Mouse (Mus musculus) naive thymus-derived CD4-positive, alpha-beta T cell, adult 2 months (primary cell): Measurements from ENCODE around the gene Med8.

Experiments
- DNase-seq: peaks from one replicate; pipeline ENCODE4 v3.0.0-alpha.2; 2011; ENCODE audit warnings: low read depth

The Med8 gene

DNA sequence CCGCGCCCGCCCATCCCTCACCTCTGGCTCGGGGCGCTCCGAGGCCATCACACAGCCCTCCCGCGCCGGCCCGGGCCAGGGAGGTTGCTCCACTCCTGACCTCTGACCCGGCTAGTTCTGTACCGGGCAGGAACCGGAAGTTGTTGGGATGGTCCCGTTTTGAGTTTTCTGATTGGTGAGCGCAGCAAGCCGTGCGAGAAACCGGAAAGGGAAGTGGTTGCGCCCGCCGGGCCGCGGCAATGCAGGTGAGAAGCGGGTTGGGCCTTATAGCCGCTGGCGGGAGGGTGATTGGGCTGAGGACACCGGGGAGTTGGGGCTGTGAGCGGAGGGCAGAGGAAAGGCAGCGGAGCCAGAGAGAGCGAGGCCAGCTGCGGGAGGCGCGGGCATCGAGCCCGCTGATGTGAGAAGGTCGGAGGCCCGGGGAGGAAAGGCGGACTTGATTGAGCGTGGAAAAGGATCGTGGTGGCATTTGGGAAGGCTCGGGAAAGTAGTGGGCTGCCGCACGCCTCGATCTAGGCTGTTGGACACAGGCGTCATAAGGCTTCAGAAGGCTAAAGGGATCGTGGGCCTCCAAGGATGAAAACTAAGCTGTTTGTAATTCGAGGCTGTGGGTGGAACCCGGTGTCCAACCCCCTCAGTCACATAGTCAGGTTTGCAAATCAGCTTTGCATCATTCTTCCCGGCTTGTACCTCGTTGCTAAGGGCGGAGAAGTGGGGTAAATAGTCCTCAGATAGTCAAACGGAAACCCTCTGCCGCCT, at the start of gene Med8, which contains the start of gene Szt2:
Med8 (plus strand) TSS at position 196 of the 759 bp plus-strand sequence.
Szt2 (minus strand) TSS at position 132 of the 759 bp plus-strand sequence.
- DNase-seq: peak; percentile 92

DNA sequence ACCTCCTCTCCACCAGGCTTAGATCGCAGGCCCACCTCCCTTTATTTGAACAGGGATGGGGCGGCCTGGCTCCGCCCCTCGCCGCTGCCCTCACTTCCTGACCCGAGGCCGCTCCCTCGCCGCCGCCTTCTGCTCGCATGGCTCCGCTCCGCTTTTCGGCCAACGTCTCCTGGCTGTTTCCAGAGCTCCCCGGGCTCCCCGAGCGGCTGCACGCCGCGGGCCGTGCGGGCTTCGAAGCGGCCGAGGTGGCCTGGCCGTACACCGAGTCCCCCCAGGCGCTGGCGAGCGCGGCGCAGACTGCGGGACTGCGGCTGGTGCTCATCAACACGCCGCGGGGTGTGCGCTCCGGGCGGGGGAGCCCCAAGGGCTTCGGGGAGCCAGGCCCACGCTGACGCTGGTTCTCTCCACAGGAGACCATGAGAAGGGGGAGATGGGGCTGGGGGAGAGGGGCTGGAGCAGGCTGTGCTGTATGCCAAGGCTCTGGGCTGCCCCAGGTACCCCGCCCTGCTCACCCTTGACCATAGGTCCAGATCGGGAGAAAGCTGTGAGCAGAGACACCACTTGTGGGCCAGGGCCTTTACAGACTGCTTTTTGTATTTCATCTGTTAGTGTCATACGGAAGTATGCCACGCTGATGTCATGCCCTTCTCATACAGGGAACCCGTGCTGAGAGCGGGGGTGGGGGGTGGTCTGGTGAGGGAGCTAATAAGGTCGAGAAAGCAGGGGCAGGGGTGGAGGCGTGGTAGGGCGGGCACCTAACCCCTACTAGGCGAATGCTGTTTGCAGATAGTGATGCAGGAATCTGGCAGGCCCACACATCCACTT, 49.0 kb upstream of the Med8 start:
- peak; percentile 77 for DNase-seq

DNA sequence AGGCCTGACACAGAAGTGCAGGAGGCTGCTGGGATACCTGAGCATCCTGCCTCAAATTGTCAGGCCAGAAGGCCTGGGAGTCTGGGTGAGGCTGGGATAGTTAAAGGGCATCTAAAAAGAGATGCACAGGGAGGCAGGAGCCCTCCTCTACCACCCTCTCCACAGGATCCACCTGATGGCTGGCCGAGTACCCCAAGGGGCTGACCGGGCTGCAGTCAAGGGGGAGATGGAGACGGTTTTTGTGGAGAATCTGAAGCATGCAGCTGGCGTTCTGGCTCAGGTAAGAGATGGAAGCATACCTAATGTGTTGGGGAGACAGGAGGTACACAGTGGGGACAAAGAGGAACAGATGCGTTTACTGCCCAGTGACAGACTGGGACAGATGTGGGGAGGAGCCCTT, 47.7 kb upstream of the Med8 start:
- DNase-seq: no peak

DNA sequence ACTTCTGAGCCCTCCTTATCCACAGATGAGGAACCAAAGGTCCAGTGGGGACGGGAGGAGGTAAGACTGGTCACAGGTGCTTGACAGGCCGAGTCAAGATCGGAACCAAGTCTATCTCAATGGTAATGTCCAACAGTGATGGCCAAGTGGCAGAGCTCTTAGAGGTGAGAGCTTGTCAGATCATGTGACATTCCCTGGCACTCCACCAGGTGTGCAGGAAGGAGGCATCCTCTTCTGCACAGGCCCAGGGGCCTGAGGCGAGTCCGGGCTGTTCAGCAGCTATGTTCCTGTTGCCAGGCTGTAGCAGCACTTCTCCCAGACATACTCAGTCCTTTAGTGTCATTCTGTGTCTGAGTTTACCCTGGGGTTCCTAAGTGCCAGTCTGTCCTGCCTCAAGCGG, 46.3 kb upstream of the Med8 start:
- no peak for DNase-seq

DNA sequence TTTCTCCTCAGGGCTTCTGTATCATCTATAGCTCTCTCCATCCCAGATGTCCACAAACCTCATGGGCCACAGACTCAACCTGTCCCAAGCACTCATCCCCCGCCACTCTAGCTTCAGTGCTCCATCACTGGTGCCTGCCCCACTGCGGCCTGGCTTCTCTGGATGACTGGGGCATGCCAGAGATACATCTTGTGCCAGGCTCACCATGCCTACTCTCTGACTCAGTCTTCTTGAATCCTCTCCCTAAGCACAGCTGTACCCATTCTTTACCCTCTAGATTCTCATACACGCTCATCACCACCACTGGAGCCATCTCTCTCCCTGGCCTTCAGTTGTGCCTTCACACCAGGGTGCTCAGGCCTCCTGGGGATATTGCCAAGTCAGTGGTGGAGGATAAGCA, 45.2 kb upstream of the Med8 start:
- DNase-seq: no peak

DNA sequence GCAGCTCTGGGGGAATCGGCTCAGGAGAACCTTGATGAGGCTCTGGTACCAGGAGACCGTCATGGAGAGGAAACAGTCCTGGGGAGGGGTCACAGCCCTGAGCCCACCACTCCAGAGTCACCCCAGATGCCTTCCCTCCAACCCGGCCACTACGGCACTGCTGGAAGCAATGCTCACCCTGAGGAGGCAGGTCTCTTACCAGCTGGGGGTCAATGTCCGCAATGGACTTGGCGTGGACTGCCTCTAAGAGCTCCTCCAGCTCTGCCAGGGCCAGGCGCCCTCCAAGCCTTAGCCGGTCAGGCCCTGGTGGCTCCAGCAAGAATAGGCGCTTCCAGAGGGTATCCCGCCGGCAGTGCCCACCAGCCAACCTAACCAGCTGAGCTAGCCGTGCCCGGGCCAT, 44.5 kb upstream of the Med8 start:
- DNase-seq: no peak

DNA sequence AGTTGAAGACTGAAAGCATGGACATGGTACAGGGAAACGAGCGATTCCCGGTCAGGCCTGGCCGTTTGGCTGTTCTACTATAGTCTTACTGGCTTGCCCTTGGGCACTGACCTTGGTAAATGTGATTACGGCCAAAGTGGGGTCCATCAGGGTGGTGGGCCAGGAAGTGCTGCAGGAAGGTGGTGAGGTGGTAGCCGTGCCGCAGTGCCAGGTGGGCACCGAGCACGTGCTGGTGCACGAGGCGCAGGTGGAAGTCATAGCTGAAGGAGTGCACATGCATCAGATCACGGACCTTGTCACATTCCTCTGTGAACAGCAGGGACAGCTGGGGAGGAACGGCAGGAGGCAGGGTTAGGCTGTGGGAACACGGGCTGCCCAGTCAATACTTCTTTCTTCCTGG, 43.1 kb upstream of the Med8 start:
- DNase-seq: no peak

DNA sequence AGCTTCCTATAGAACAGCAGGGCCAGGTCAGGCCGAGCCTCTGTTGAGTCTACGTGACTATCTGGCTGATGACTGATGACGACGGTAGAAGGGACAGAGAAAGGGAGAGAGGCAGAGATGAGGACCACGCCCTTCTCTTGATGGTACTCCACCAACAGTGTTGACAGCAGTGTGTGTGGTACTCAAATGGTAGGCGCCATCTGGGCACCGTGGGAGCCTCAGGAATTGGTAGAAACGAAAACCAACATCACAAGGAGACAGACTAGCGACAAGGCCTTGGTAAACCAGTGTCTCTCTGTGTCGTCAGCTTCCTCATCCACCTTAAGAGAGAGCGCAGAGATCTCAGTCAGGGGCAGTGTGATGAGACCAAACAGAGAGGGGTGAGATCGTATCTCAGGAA, 41.6 kb upstream of the Med8 start:
- DNase-seq: no peak

DNA sequence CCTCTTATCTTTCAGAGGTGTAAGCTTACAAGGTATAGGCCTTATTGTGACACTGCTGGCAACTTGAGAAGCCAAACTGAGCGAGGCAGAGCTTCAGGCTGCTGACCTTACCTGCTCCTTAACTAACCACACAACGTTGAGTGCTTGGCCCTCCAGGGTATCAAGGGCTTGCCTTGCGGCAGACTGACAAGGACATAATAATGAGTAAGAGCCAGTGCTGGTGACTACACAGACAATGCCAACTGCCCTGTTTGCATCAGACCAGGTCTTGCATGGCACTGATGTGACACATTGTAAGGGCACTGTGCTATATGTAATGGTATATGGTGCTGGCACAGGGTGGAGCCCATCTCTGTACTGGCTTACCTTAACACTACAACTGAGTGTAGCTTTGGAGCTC, 40.5 kb upstream of the Med8 start:
- DNase-seq: no peak

DNA sequence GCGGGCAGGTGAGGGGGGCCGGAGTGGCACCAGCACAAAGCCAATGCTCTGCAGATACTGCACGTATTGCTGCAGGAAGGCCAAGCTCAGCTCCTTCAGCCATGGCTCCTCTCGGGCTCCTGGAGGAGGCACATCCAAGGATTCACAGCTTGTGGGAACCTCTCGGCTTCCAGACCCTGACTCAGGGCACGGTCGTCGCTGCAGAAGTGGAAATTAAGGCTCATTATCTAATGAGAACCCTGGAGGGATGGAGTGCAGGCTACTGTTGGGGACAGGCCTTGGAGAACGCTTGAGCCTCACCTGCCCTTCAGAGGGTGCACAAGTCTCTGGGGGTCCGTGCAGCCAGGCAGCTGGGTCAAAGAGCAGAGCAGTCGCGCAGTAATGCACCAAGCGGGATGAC, 37.3 kb upstream of the Med8 start:
- no peak for DNase-seq

DNA sequence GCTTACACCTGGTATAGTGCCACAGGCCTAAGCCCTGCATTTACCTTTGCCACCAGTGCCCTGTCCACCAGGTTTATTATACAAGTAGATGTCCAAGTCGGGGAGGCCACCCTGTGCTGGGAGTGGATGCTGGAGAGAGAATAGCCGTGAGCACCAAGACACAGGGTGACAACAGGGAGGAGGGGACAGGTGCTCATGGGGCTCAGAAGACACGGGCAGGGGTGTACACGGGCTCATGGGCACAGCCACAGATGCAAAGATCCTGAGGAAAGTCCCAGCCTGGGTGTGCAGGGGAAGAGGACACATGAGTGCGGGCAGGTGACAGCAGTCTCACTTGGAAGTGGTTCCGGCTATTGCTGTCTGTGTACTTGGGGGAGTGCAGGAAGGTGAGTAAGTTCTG, 33.1 kb upstream of the Med8 start:
- DNase-seq: no peak

DNA sequence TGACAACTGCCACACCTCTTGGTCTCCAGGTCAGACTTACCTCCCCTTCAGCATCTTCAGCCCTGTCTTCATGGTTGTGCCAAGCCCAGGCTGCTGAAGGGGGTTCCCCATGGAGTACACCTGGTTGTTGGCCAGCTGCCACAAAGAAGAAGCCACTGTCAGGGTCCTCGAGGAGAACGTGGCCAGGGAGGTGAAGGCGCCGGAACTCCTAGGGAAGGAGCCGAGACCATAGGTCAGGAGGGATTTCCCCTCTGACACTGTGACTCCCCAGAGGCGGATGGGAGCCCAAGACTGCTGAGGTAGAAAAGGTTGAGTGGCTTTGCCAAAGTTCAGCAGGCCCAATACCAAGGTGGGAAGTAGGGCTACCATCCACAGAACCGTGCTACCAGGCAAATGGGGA, 25.9 kb upstream of the Med8 start:
- DNase-seq: no peak

DNA sequence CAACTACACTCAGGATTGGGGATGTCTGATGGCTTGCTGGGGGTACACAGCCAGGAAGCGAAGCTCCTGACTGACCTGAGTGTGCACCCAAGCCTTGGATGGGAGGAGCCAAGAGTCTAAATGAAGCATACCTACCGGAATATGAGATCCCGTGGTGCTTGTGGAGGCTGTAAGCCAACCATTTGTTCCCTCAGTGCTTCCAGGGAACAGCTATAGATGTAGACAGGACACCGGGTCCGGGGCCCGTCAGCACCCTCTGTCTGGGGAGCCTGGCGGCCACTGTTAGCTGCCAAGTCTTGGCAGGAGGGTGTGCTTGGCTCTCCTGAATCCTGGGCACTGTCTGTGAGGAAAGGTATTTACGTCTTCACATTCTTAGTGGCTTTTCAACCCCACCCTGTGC, 21.8 kb upstream of the Med8 start:
- DNase-seq: no peak

DNA sequence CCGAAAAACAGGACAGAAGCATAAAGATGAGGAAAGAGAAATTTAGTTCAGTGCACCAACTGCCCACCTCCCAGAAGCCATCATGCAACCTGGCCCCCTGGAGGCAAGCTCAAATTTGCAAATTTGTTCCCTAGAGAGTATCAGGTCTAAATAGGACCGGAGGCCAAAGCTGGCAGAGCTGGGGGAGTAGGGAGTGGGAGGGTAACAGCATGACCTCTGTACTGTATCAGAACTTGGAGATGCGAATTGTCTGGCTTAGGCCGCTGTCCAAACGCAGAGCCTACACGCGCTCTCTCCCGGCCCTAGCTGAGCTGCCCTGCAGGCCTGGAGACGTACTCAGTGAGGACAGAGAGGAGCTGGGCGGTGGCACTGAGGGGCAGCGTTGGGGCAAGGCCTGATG, 19.0 kb upstream of the Med8 start:
- no peak for DNase-seq

DNA sequence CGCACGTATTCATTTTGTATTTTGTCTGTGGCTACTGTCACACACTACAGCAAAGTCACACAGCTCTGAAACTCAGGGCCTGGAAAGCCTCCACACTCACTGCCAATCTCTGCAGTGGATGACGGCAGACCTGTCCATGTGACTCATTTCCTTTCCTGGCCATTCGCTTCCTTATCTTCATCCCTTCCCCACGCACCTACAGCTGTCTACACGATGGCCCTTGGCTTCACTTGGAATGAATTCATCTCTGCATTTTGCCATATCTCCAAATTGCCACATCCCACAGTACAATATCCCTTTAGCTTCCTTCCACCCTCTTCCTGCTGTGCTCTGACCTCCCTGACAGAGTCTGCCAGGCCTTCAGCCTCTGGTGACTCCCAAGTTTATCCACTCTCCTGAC, 14.6 kb upstream of the Med8 start:
- no peak for DNase-seq

DNA sequence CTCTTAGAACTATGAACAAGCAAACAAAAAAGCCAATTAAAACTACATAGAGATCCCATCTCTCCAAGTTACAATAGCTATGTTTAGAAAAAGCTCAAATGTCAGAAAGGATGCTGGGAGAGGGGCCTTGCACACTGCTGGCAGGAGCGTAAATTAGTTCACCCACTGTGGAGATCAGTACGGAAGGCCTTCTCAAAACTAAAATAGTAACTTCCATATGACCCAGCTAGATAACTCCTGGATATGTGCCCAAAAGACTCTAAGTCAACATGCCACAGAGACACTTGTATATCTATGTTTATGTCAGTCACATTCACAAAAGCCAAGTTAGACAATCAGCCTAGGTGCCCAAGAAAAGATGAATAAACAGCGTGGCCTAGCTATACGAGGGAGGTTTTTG, 13.8 kb upstream of the Med8 start:
- DNase-seq: no peak

DNA sequence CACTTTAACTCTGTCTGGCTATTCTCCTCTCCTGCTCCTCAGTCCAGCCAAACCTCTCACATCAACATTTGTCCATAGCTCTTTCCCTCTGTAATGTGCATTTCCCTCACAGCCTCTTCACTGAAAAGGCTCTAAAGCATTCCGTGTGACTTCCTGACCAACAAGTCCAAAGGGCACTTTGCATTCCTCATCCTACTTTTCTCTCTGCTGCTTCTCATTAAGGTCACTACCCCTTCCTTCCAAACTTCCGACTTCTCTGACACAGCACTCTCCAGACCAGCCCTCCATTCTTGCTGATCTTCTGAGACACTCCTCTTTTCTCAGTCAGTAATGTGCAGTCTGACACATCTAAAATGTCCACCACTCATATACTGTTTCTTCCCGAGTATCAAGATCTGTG, 12.7 kb upstream of the Med8 start:
- no peak for DNase-seq

DNA sequence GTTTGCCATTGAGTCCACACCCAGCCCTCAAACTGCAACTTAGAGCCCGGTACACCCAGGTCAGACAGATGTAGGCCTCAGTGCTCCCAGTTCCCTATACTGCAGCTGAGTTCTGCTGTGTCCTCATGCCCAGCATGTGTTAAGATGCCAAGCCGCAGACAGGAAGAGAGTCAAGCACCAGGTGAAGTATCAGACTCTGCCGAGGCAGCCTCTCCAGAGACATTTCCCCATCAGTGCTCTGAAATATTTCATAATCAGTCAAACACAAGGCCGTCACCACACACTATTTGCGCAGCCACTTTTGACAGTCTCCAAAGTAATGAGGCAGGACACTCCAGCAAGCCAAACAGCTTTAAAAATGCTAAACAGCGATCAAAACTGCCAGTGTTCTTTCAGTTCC, 10.7 kb upstream of the Med8 start:
- DNase-seq: no peak

DNA sequence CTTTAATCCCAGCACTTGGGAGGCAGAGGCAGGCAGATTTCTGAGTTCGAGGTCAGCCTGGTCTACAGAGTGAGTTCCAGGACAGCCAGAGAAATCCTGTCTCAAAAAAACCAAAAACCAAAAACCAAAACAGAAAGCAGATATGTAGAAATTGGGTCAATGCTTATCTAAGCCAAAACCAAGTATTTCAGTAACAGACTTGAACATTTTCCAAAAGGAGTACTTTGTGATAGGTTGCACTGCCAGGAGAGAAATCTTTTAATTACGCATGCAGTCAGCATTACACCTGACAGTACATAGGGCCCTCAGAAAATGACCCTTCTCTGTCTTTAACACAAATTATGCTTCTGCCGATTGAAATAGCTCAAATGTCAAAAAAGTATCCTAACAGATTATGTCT, 7.7 kb upstream of the Med8 start:
- DNase-seq: no peak

DNA sequence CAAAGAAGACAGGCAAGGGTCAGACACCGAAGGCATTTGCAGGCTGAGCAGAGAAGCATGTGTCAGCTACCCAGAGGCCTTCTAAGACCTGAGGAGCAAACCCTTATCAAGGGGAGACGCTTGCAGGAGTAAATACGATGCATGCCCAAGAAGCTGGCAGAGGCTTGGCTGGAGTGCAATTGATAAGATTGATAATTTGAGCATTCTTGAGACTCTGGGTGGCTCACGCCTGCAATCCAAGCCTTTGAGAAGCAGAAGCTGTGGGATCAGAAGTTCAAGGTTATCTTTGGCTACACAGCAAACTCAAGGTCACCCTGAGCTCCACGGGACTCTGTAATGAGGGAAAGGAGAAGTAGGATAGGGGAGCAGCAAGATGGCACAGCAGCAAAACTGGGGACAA, 7.2 kb upstream of the Med8 start:
- no peak for DNase-seq

DNA sequence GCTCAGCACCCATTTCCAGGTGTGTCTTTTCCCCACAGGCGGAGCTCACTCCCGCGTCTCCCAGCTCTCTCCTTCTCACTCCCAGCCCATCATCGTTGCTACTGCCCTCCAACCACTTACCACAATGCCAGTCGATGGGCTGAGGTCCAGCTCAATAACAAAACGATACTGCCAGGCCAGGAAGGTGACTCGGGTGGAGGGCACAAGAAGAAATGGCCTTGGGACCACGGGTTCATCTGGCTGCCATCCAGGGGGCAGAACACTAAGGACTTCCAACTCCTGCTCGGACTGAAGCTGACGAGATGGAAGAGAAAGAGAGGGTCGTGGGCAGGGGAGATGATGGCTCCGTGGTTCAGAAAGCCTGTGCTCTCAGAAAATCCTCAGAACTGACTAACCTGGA, 6.4 kb upstream of the Med8 start:
- no peak for DNase-seq

DNA sequence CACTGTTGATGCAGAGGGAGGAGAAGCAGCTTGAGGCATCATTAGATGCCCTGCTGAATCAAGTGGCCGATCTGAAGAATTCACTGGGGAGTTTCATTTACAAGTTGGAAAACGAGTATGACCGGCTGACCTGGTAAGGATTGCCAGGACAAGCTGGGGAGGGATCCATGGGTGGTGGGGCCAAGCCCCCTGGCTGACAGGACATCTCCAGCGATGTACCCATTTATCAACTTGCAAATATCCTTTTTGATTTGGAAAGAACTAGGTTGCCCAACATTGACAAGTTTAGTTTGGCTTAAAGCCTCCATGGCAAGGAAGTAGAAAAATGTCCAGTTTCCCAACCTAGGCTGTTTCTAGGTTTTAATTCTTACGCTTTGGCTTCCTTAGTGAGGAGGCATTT, 1.7 kb downstream of the Med8 start:
- DNase-seq: no peak

DNA sequence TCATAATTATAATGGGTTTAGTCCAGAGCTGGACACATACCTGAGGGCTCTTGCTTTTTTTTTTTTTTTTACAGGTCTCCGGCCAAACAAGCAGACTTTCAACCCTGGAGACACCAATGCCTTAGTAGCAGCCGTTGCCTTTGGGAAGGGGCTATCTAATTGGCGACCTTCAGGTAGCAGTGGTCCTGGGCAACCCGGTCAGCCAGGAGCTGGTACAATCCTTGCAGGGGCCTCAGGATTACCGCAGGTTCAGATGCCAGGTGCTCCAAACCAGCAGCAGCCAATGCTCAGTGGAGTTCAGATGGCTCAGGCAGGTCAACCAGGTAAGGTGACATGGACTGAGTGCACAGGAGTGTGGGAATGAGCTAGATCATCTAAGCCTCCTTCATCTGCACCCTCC, 4.4 kb downstream of the Med8 start:
- no peak for DNase-seq

DNA sequence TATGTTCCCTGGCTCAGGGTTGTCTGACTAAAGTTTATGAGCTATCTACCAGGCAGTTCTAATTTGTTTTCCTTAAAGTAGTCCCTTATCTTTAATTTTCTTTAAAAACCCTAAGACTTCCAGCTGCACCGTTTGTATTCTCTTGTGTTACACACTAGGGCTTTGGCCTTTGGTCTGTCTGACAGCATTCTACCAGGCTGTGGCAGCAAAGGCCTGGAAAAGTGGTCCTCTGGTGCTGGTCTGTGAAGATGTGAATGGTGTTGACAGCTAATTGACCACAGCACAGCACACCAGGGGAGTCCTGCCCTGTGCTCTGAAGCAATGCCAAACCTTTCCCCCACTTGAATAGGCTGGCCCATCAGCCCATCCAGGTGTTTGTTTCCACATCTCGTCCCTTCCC, 6.6 kb downstream of the Med8 start:
- no peak for DNase-seq
